Mouse (Mus musculus): ENCODE results near the gene Lsm3. TPM values are rescaled to one million over a fixed set of nuclear protein-coding genes. Genes with fewer than 3 reads are reported as not detected.

The Lsm3 gene
- total RNA-seq, 2 experiments from 2014 or later: 55.2 to 57.3 TPM

GRCm38 (mm10) chr6:91509326-91509725 is 6.4 kb upstream of the Lsm3 start:
- DNase-seq: peak; percentile 88

- no peak for DNase-seq
Observed at GRCm38 (mm10) chr6:91510211-91510610, 5.5 kb upstream of the Lsm3 start.

GRCm38 (mm10) chr6:91514135-91514534 is 1.6 kb upstream of the Lsm3 start:
- no peak for DNase-seq

GRCm38 (mm10) chr6:91514737-91515362 is 878 bp upstream of the Lsm3 start:
- no peak for DNase-seq

- DNase-seq: no peak
Observed at GRCm38 (mm10) chr6:91518454-91519020, 2.8 kb downstream of the Lsm3 start.

- DNase-seq: no peak
Observed at GRCm38 (mm10) chr6:91522816-91523215, 7.1 kb downstream of the Lsm3 start.

GRCm38 (mm10) chr6:91525544-91525943 is 9.8 kb downstream of the Lsm3 start:
- DNase-seq: no peak

GRCm38 (mm10) chr6:91527227-91527860 is 11.6 kb downstream of the Lsm3 start:
- DNase-seq: no peak

GRCm38 (mm10) chr6:91528265-91528664 is 12.5 kb downstream of the Lsm3 start:
- DNase-seq: no peak

- DNase-seq: no peak
Observed at GRCm38 (mm10) chr6:91530673-91531072, 14.9 kb downstream of the Lsm3 start.

GRCm38 (mm10) chr6:91531276-91531675 is 15.5 kb downstream of the Lsm3 start:
- no peak for DNase-seq

GRCm38 (mm10) chr6:91532661-91533060 is 16.9 kb downstream of the Lsm3 start:
- DNase-seq: no peak

GRCm38 (mm10) chr6:91533359-91533758 is 17.6 kb downstream of the Lsm3 start:
- no peak for DNase-seq

- no peak for DNase-seq
Observed at GRCm38 (mm10) chr6:91533771-91534170, 18.0 kb downstream of the Lsm3 start.

GRCm38 (mm10) chr6:91534268-91534667 is 18.5 kb downstream of the Lsm3 start:
- DNase-seq: no peak

GRCm38 (mm10) chr6:91535231-91535630 is 19.5 kb downstream of the Lsm3 start:
- DNase-seq: no peak

GRCm38 (mm10) chr6:91536047-91536765 is 20.5 kb downstream of the Lsm3 start:
- DNase-seq: no peak

- DNase-seq: no peak
Observed at GRCm38 (mm10) chr6:91541276-91541675, 25.5 kb downstream of the Lsm3 start.

GRCm38 (mm10) chr6:91543056-91543455 is 27.3 kb downstream of the Lsm3 start:
- no peak for DNase-seq

- DNase-seq: no peak
Observed at GRCm38 (mm10) chr6:91546241-91546884, 30.6 kb downstream of the Lsm3 start.

GRCm38 (mm10) chr6:91547313-91547712 is 31.6 kb downstream of the Lsm3 start:
- no peak for DNase-seq

GRCm38 (mm10) chr6:91549621-91550020 is 33.9 kb downstream of the Lsm3 start:
- no peak for DNase-seq

GRCm38 (mm10) chr6:91551671-91552070 is 35.9 kb downstream of the Lsm3 start:
- peak; percentile 20 for DNase-seq
